Mouse (Mus musculus) liver, embryonic 15.5 days (tissue): ENCODE measurements around the gene Mns1. TPM values are rescaled to one million over a fixed set of nuclear protein-coding genes. Genes with fewer than 3 reads are reported as not detected.

ENCODE experiments used
- microRNA-seq: library from miRNA; unstranded; fragments of <30 nt; microRNA quantifications from one replicate; pipeline ENCODE4, GENCODE M21; 2016
- polyA plus RNA-seq: library from polyadenylated mRNA; unstranded; fragments of >200 nt; fragmentation: Nextera tagmentation; extraction: Ambion mirVana; gene quantifications from 2 replicates; pipeline ENCODE4 v1.2.1, GENCODE M21; 2015

The Mns1 gene
- polyA plus RNA-seq, 1 experiment from 2014 or later = 85.1 TPM

Small RNA genes within 50 kb of the gene (microRNA-seq; reads per million reads assigned to microRNA genes)
- gene Gm28010 = not detected

Other genes with a start within 250 kb of the Mns1 start
- gene Zfp280d, start 163.2 kb upstream of the Mns1 start, polyA plus RNA-seq = 11.4 and 12.3 TPM in 2 replicates
- 3.8 and 4.2 TPM in 2 replicates for gene Tex9, start 54.2 kb downstream of the Mns1 start, polyA plus RNA-seq
- 2.3 TPM in 2 replicates for gene Rfx7, start 94.2 kb downstream of the Mns1 start, polyA plus RNA-seq
- gene Nedd4, start 224.3 kb downstream of the Mns1 start, polyA plus RNA-seq = 90.0 and 90.8 TPM in 2 replicates